Mouse (Mus musculus) CD4-positive, CD25-positive, alpha-beta regulatory T cell, adult 4 months (primary cell): ENCODE measurements around the gene Dop1b. TPM values are rescaled to one million over a fixed set of nuclear protein-coding genes. Genes with fewer than 3 reads are reported as not detected.
"Not testable (repeated sequence)": the region's sequence is repeated elsewhere in the genome, so short reads cannot be mapped to it uniquely, and the experiment has no call there.

Experiments used
- ATAC-seq: one replicate; pipeline ENCODE4 v1.8.0; 2017
- polyA plus RNA-seq, 2 experiments: library from polyadenylated mRNA; unstranded; fragments of 100-300 nt; shearing (Covaris generic); gene quantifications; one replicate each; pipeline ENCODE4 v1.2.1; 2017

Dop1b gene
- polyA plus RNA-seq, 2 experiments from 2014 or later, result 21.9 to 23.6 TPM

- no peak for ATAC-seq
These were observed 51.7 kb downstream of the Dop1b start for GRCm38 (mm10) chr16:93763378-93763777.

DNA sequence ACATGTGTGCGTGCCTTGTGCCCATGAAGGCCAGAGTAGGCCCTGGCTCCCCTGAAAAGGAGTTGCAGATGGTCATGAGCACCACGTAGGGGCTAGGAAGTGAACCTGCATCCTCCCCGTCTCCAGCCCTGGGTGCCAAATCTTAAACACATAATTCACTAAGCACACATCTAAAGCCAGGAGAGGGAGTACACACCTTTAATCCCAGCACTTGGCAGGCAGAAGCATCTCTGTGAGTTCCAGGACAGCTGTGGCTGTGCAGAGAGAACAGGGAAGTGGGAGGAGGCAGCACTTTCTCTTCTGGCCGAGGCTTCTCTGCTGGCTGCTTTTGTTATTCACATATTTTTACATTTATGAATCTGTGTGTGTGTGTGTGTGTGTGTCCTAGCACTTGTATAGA is 52.9 kb downstream of the Dop1b start:
- no peak for ATAC-seq

DNA sequence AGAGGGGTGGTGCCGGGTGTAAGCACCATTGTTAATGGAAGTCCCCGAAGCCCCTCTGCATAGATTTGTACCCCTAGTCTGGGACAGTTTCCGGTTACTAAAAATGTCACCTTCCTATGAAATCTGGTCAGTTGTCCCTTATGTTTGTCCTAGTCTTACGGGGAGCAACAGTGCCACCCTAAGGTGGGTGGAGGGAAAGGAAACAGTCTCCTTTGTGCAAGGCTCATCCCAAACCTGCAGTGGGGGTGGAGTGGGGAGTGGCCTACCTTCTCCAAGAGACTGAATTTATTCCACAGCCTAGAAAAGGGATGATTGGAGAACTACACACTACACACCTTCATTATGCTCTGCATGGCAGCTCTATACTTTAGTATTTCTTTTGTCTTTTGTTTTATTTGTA is 55.3 kb downstream of the Dop1b start:
- ATAC-seq, result peak; percentile 54

- ATAC-seq, result peak; percentile 68
These were observed 55.8 kb downstream of the Dop1b start for GRCm38 (mm10) chr16:93767548-93767947.

GRCm38 (mm10) chr16:93769621-93770020 is 57.9 kb downstream of the Dop1b start:
- no peak for ATAC-seq

GRCm38 (mm10) chr16:93770271-93770926 is 58.7 kb downstream of the Dop1b start:
- no peak for ATAC-seq

DNA sequence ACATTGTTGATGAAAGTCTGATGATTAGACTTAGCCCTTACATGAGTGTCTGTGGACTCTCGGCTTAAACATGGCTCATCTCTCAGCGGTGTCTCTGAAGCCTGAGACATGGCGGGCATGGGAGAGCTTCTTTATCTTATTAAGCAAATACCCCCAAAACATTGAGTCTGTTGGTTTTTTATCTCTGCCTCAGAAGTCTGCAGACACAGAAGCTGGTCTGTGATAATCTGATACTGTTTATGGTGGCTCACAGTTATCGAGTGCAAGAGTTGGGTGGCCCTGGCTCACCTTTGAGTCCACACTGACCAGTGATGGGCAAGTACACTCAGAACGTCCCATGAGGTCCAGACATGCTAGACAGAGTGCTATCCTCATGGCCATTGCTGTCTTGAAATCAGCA is 63.0 kb downstream of the Dop1b start:
- no peak for ATAC-seq

GRCm38 (mm10) chr16:93776468-93776867 is 64.8 kb downstream of the Dop1b start:
- ATAC-seq, result no peak

- ATAC-seq, result peak; percentile 43
These were observed 65.7 kb downstream of the Dop1b start for GRCm38 (mm10) chr16:93777247-93777999.

- ATAC-seq, result not testable (repeated sequence)
These were observed 66.7 kb downstream of the Dop1b start for GRCm38 (mm10) chr16:93778393-93778792.

DNA sequence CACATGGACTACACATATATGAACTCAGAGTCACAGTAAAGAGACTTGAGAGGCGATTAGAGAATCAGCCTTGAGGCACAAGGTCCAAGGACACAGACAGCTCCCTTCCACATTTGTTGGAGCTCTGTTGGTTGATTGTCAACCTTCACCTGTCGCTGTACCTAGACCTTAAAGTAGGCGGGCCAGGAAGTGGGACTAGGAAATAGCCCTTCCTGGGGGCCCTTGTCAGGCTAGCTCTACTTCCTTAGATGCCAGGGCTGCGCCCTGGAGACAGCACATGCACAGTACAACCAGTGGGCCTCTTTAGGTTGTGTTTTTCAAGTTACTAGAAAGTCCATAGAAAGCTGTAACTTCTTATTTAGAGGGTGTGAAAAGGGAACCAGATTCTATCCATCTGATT is 67.8 kb downstream of the Dop1b start:
- no peak for ATAC-seq

- peak; percentile 68 for ATAC-seq
These were observed 69.2 kb downstream of the Dop1b start for GRCm38 (mm10) chr16:93780660-93781479.

DNA sequence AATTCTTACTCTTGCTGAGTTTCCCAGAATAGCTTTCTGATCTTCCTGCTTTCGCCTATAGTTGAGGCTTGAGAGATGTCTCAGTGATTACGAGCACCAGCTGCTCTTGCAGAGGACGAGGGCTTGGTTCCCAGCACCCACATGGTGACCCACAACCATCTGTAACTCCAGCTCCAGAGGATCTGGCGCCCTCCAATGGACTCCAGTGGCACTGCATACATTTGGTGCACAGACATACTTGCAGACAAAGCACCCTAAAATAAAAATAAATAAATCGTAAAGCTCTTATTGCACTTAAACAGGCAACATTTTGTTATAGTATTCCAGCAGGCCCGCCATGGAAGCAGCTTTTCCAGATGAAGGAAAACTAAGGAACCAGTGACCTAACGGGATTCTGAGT is 72.5 kb downstream of the Dop1b start:
- no peak for ATAC-seq

DNA sequence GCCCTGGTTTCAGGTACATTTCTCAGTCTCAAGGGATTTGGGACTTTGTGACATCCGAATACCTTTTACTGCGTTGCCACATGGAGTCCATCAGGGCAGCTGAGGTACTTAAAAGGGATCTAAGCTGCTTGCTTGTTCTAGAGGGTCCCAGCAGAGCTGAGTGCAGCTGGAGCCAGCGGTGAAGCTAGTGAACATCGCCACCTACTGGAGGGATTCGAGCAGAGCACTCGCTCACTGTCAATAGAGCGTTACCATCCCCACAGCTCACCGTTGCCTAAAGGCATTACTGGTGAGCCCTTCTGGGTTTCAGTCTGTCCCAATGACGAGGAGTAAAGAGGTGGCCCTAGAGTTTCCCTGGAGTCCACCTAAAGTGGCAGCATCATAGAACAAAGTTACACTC is 74.1 kb downstream of the Dop1b start:
- peak; percentile 60 for ATAC-seq

DNA sequence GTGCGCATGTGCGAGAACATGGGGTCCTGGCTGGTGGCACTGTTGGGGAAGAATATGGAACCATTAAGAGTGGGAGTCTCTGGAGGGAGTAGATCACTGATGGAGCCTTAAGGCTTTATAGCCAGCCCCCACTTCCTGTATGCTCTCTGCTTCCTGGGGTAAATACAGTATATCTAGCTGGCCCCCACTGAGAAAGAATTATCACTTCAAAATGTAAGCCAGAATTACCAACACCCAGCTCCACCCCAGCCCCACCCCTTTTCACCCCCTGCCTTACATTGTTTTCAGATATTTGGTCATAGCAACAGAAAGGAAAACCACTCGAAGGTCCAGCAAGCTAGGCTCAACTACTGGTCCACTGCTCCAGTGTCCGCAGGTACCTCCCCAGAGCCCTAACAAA is 76.7 kb downstream of the Dop1b start:
- ATAC-seq, result no peak

- no peak for ATAC-seq
These were observed 77.2 kb downstream of the Dop1b start for GRCm38 (mm10) chr16:93788881-93789280.

DNA sequence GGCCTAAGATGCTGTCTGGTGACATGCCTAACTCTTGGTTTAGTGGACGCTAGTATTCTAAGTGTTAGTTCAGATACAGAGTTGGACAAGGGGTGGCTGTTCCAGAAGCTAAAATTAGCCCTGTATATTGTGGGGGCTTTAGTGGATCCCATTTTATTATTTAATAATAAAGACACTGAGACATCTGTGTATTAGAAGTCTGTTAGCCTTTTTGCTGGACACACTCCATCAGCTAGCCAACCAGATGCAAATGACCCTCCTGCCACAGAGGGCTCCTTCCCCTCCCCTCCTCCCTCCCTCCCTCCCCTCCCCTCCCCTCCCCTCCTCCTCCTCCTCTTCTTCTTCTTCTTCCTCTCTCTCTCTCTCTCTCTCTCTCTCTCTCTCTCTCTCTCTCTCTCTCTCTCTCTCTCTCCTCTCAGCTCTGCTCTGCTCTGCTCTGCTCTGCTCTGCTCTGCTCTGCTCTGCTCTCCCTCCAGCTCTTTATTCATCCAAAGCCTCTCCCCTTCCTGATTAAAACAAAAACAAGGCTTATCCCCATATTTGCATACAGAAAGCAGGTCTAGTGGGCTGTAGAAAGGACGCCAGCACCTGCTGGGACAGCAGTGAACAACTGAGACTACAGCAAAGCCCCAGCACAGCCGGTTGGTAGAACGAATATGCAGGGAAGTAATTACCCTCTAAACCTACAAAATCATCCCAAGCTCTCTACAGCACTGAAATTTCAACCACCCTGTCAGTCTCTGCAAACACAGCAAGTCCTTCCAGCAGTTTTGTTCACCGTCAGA is 78.5 kb downstream of the Dop1b start:
- ATAC-seq, result no peak

DNA sequence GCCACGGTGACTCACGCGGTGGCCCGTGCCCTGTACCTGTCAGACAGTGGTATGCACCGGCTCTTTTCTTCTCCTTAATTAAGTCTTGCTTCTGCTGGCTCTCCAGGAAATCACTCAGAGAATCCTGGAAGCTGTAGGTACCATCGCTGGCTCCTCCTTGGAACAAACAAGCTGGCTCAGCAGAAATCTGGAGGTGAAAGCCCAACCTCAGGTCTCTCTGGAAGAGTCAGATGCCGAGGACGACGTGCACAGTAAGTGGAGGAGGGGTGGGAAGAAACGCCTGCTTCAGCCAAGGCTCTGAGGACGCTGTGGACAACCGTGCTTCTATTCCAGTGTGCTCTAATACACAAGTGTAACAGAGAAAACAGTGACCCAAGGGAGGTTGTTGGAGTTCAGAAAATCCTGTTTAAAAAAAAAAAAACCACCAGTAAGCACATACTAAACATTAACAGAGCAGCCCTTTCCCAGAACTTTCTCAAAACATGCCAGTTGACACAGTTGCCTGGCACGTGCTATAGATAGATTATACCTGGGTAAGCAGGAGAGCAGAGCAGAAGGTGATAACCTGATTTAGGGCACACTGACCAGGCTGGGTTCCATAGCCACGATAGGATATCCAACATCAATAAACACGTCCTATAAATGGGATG is 81.4 kb downstream of the Dop1b start:
- no peak for ATAC-seq

- no peak for ATAC-seq
These were observed 83.1 kb downstream of the Dop1b start for GRCm38 (mm10) chr16:93794845-93795244.

- ATAC-seq, result no peak
These were observed 83.7 kb downstream of the Dop1b start for GRCm38 (mm10) chr16:93795391-93795790.

GRCm38 (mm10) chr16:93797021-93797840 is 85.5 kb downstream of the Dop1b start:
- no peak for ATAC-seq
